Mouse (Mus musculus): ENCODE data around the gene Kcnc4.

DNA sequence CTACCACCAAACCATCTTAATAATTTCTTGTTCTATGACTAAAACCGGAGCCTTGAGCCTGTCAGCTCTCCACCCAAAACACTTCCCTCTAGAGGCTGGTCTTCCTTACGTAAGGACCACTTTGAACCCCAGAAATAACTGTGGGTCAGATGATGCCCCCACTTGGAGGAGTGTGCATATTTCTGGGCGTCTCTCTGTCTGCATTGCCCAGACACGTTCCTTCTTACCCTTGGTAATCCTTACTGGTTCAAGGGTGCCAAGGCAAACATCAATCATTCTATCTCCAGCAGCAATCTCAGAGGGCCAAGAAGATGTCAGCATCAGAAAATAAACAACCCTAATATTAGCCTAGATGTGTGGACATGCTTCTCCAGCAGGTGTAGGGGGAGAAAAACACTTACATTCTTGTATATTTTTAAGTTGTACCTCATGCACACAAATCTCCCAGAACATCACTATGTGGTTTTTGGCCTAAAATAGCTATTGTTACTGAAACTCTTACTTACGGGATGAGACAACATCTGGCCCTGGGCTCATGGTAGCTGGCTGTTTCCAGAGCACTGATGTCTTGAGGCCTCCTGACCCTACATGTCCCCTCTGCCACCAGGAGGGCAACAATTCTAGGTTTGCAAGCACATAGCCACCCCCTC is 59.2 kb downstream of the Kcnc4 start:
- no peak for TF ChIP-seq CTCF (IDR thresholded peaks at IDR 0.05; ENCODE audit: borderline replicate concordance, insufficient read depth, low read length)
- TF ChIP-seq POLR2A (IDR thresholded peaks at IDR 0.05; ENCODE audit: low read depth, low read length): no peak
